Mouse (Mus musculus) lung, postnatal 0 days (tissue): ENCODE measurements around the gene Ahnak2. TPM values are rescaled to one million over a fixed set of nuclear protein-coding genes. Genes with fewer than 3 reads are reported as not detected.
"Not testable (repeated sequence)": the region's sequence is repeated elsewhere in the genome, so short reads cannot be mapped to it uniquely, and the experiment has no call there.

ENCODE experiments used
- ATAC-seq: fragments of 200-750 bp; cut with Nextera tagmentation; 2 replicates; pipeline ENCODE4 v1.8.0; 2017; ENCODE audit warnings: moderate library complexity
- DNase-seq: peaks from one replicate; pipeline ENCODE4 v3.0.0-alpha.2; 2016; ENCODE audit warnings: low spot score
- H3K27ac ChIP-seq: fragments of 300-500 bp; sonication (generic); 2 replicates; pipeline ENCODE4 v1.5.1; 2014; ENCODE audit warnings: antibody characterized with exemption, mild to moderate bottlenecking, low read length, mixed read lengths
- H3K27me3 ChIP-seq: fragments of 300-500 bp; sonication (generic); replicated peaks from 2 replicates; pipeline ENCODE4 v1.6.1; 2014; ENCODE audit warnings: low read length, mixed read lengths; ENCODE audit not compliant: insufficient read depth
- H3K36me3 ChIP-seq: fragments of 300-500 bp; sonication (generic); 2 replicates; pipeline ENCODE4 v1.6.1; 2014; ENCODE audit warnings: low read length, mixed read lengths; ENCODE audit not compliant: insufficient read depth
- H3K4me1 ChIP-seq: fragments of 300-500 bp; sonication (generic); 2 replicates; pipeline ENCODE4 v1.6.1; 2014; ENCODE audit warnings: antibody characterized with exemption, low read depth, low read length, mixed read lengths; ENCODE audit not compliant: insufficient read depth
- H3K4me2 ChIP-seq: fragments of 300-500 bp; sonication (generic); replicated peaks from 2 replicates; pipeline ENCODE4 v1.6.1; 2014; ENCODE audit warnings: low read depth, mild to moderate bottlenecking, low read length, moderate library complexity, mixed read lengths
- H3K4me3 ChIP-seq: fragments of 300-500 bp; sonication (generic); 2 replicates; pipeline ENCODE4 v1.5.1; 2014; ENCODE audit warnings: low read depth, low read length
- H3K9ac ChIP-seq: fragments of 300-500 bp; sonication (generic); replicated peaks from 2 replicates; pipeline ENCODE4 v1.6.1; 2014; ENCODE audit warnings: low read depth, mild to moderate bottlenecking
- H3K9me3 ChIP-seq: fragments of 300-500 bp; sonication (generic); 2 replicates; pipeline ENCODE4 v1.6.1; 2016; ENCODE audit warnings: low read length, mixed read lengths
- CTCF ChIP-seq: IDR thresholded peaks from 2 replicates; pipeline ENCODE4 v1.5.1; 2016; ENCODE audit warnings: antibody characterized with exemption, mild to moderate bottlenecking
- EP300 ChIP-seq: IDR thresholded peaks from 2 replicates; pipeline ENCODE4 v1.6.1; 2016; ENCODE audit warnings: antibody characterized with exemption, mild to moderate bottlenecking, control low read depth
- WGBS: fragments of 180-500 bp; shearing (Covaris S2); extraction: QIAGEN DNeasy Blood & Tissue Kit; methylation state at CpG from one replicate; pipeline ENCODE4 v1.1.7; 2014; 5-methylcytosine and 5-hydroxymethylcytosine counted together
- polyA plus RNA-seq: library from polyadenylated mRNA; unstranded; fragments of >200 nt; fragmentation: Nextera tagmentation; extraction: Ambion mirVana; gene quantifications from 2 replicates; pipeline ENCODE4 v1.2.1, GENCODE M21; 2015

The Ahnak2 gene
- polyA plus RNA-seq, 1 experiment from 2014 or later, result 4.9 TPM

DNA sequence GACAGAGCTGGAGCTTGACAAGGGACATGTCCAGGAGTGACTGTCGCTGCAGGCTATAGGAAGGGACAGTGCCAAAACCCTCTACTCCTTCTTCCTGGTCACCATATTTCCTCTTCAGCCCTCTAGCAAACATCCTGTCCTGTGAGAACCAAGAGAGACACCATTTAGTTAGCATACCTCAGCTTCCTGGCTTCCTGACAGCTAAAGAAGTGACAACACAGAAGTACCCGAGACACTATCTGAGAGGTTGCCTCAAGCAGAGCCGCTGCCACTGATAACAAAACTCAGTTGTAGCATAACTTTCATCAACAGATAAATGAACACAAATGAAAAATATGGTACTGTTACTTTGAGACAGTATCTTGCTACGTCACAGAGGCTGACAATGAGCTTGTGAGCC, 19.5 kb upstream of the Ahnak2 start:
- no peaks in the 10 kb centered on the region for H3K9me3 ChIP-seq
- no peak overlapping the region for H3K4me3 ChIP-seq
- WGBS, result 56% methylated on average over 4 of the region's 4 CpGs

DNA sequence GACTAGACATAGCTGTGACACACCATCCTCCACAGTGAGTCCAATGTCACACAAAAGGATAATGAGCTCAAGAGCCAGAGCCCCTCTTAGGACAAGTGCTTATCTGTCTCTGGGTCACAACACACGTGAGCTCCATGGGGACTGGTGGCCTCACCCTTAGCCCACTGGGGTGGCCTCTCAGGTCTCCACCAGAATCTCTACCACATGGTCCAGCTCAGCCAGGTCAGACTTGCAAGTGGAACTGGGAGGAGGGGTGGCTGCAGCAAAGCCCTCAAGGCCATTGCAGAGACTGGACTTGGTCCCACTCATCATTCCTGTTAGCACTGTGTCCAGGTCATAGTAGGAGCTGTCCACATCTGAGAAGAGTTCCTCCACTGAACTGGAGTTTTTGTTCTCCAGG, 18.8 kb upstream of the Ahnak2 start:
- Histone ChIP-seq H3K4me2 (no peak overlapping the region), H3K9ac (no peak overlapping the region), H3K4me1 (peaks cover 3% of the 10 kb centered on the region; the same call in 1 of the 2 replicates), H3K4me3 (no peak overlapping the region), H3K9me3 (no peaks in the 10 kb centered on the region), H3K27ac (no peak overlapping the region; the same call in 1 of the 2 replicates), H3K36me3 (0 out of 2 replicates have a peak, but pooled peaks cover 3% of the 10 kb centered on the region), H3K27me3 (no peaks in the 10 kb centered on the region)
- TF ChIP-seq EP300, result no peak
- no peak for TF ChIP-seq CTCF
- 60% methylated on average over 1 of the region's 1 CpGs for WGBS
- ATAC-seq (no peak), DNase-seq (no peak)

More for the DNA sequence above, 19.5 kb upstream of the Ahnak2 start:
- ATAC-seq (peak; percentile 40), DNase-seq (no peak)
- Histone ChIP-seq H3K4me1 (peaks cover 3% of the 10 kb centered on the region; the same call in 1 of the 2 replicates), H3K9ac (no peak overlapping the region), H3K4me2 (no peak overlapping the region), H3K27me3 (no peaks in the 10 kb centered on the region), H3K27ac (peak overlapping the region; percentile 0), H3K36me3 (0 out of 2 replicates have a peak, but pooled peaks cover 3% of the 10 kb centered on the region)
- TF ChIP-seq EP300 (no peak), CTCF (no peak)

DNA sequence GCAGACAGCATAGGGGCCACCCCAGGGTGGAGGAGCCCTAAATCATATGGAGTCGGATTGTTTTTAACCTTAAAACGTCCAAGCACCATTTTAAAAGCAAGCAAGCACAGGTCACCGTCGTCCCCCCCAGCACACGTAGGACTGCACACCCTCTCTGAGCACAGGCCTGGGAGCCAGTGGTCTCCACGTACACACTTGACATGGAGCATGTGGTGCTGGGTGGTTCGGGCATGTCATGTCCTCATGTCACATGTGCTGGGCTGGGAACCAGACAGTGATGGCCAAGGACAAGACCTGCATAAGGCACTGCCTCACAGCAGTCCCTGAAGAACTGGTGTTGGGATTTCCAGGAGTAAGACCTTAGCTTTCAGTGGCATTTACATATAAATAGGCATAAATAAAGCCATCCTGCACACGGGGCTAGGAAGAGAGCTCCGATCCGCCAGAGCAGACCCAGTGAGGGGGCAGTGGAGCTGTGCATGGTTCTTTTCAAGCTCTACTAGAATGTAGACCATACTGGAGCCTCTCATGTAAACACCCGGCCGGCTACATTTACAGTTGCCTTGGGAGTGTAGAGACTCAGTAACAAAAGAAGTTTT, 18.0 kb upstream of the Ahnak2 start:
- Histone ChIP-seq H3K4me2 (no peak overlapping the region), H3K4me3 (no peak overlapping the region), H3K27ac (no peak overlapping the region), H3K4me1 (no peaks in the 10 kb centered on the region), H3K9ac (no peak overlapping the region), H3K9me3 (no peaks in the 10 kb centered on the region), H3K36me3 (0 out of 2 replicates have a peak, but pooled peaks cover 3% of the 10 kb centered on the region), H3K27me3 (no peaks in the 10 kb centered on the region)
- no peak for ATAC-seq
- TF ChIP-seq CTCF (no peak), EP300 (no peak)
- 83% methylated on average over 12 of the region's 12 CpGs for WGBS
- no peak for DNase-seq

DNA sequence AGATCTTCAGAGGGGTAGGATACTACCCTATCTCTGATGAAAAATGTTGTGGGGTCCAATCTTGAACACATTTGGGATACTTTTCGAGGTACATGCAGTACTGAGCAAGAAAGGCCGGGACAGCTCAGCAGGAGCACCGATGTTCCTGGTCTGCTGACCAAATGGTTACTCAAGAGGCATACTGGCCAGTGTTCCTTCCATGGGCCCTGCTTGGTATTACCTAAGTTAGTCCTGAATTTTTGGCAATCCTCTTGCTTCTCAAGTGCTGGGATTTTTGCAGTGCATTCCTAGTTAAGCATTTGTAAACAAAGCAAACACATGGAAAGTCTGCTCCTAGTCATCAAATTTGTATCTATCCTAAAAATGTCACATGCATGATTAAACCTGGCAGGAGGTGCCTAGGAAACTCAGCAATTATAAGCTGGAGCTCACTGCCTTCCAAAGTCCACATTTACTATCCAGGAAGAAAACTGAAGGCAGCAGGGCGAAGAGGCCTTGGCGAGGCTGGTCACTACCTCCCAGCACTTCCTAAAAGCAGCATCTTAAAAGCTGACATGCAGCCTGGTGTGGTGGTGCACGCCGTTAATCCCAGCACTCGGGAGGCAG, 16.7 kb upstream of the Ahnak2 start:
- Histone ChIP-seq H3K27me3 (no peaks in the 10 kb centered on the region), H3K9ac (no peak overlapping the region), H3K4me1 (no peaks in the 10 kb centered on the region), H3K4me2 (no peak overlapping the region), H3K9me3 (no peaks in the 10 kb centered on the region), H3K36me3 (0 out of 2 replicates have a peak, but pooled peaks cover 3% of the 10 kb centered on the region), H3K4me3 (no peak overlapping the region), H3K27ac (no peak overlapping the region)
- TF ChIP-seq CTCF (no peak), EP300 (no peak)
- no peak for DNase-seq
- 87% methylated on average over 8 of the region's 8 CpGs for WGBS
- no peak for ATAC-seq

DNA sequence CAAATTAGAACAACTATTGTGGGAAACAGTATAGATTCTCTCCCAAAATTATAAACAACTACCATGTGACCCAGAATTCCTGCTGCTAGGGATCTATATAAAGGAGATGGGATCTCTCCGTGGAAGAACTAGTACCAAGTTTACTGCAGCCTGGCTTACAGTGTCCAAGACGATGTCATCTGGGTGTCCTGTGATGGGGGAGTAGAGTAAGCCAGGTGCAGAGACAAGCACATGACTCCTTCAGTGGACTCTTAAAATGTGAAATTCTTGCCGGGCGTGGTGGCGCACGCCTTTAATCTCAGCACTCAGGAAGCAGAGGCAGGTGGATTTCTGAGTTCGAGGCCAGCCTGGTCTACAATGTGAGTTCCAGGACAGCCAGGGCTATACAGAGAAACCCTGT, 14.4 kb upstream of the Ahnak2 start:
- not testable (repeated sequence) for H3K4me1 ChIP-seq, H3K27me3 ChIP-seq, H3K9ac ChIP-seq, H3K9me3 ChIP-seq, H3K27ac ChIP-seq, H3K36me3 ChIP-seq, H3K4me3 ChIP-seq, H3K4me2 ChIP-seq, ATAC-seq, DNase-seq
- whole genome bisulfite sequencing, result 75% methylated on average over 7 of the region's 7 CpGs

DNA sequence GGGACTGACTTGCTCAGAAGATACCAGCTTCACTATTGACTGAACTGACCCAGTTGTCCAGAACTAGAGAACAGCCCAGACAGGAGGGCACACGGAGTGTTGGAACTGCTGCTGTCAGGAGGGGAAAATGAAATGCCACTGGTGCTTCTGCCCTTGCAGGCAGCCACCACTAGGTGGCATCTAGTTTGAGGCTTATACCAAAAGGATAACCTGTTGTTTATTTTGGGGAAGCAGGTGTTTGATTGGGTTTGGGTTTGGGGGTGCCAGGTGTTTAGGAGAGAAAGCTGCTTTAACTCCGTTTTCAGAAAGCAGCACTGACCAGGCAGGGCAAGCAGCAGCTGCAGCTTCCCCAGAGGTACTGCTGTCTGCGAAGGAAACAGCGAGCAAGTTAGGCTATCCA, 13.8 kb upstream of the Ahnak2 start:
- H3K36me3 ChIP-seq, result 0 out of 2 replicates have a peak, but pooled peaks cover 2% of the 10 kb centered on the region
- no peak overlapping the region for H3K27ac ChIP-seq
- TF ChIP-seq CTCF (peak; percentile 89), EP300 (no peak)
- H3K4me3 ChIP-seq, result no peak overlapping the region
- WGBS, result 54% methylated on average over 4 of the region's 4 CpGs
- DNase-seq, result peak; percentile 67
- no peaks in the 10 kb centered on the region for H3K9me3 ChIP-seq
- H3K4me1 ChIP-seq, result no peaks in the 10 kb centered on the region
- ATAC-seq, result no peak
- no peak overlapping the region for H3K9ac ChIP-seq
- H3K4me2 ChIP-seq, result no peak overlapping the region
- no peaks in the 10 kb centered on the region for H3K27me3 ChIP-seq
